Mouse (Mus musculus) spleen, adult 2 months (tissue): Measurements from ENCODE around the gene Cyp3a41a.
"Not testable (repeated sequence)": the region's sequence is repeated elsewhere in the genome, so short reads cannot be mapped to it uniquely, and the experiment has no call there.

Experiments used
- CTCF ChIP-seq: fragments of 200-500 bp; IDR thresholded peaks from 2 replicates; pipeline ENCODE4 v1.5.1; 2011; ENCODE audit warnings: mild to moderate bottlenecking, inconsistent platforms; ENCODE audit not compliant: insufficient read depth, insufficient read length, insufficient replicate concordance; ENCODE audit errors: extremely low read depth
- POLR2A ChIP-seq: fragments of 200-500 bp; IDR thresholded peaks from 2 replicates; pipeline ENCODE4 v1.6.1; 2011; ENCODE audit warnings: low read depth, low read length, inconsistent platforms

DNA sequence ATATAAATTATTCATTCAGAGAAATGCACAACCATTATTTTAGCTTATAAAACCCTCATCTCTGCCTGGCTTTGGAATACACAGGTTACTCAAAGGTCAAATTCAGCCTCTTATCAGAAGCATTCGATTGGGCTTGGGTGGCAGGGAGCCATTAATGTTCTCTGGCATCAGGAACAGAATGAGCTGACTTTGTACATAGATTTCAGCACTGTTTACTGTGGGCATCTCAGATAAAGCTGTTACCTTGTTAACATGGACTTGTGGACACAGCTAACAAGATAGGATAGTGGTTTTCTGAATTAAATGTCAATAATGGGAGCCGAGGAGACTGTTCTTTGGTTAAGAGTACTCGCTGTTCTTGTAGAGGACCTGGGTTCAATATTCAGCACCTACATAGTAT, 17.6 kb upstream of the Cyp3a41a start:
- not testable (repeated sequence) for TF ChIP-seq POLR2A, CTCF
